Mouse (Mus musculus) liver, embryonic 14.5 days (tissue): Measurements from ENCODE around the gene Xkr8. TPM values are rescaled to one million over a fixed set of nuclear protein-coding genes. Genes with fewer than 3 reads are reported as not detected.

ENCODE experiments used
- ATAC-seq: fragments of 200-750 bp; cut with Nextera tagmentation; 2 replicates; pipeline ENCODE4 v1.8.0; 2017; ENCODE audit warnings: moderate number of reproducible peaks, mild to moderate bottlenecking, moderate library complexity; ENCODE audit not compliant: insufficient read depth
- DNase-seq, 3 experiments: peaks; one replicate each; pipeline ENCODE4 v3.0.0-alpha.2; 2012 to 2013; ENCODE audit warnings: low read depth in 3 of 3, low spot score in 3 of 3
- H3K27ac ChIP-seq: fragments of 300-500 bp; sonication (generic); 2 replicates; pipeline ENCODE4 v1.5.1; 2014; ENCODE audit warnings: moderate library complexity, mild to moderate bottlenecking, control low read depth, inconsistent platforms
- H3K27me3 ChIP-seq: fragments of 300-500 bp; sonication (generic); 2 replicates; pipeline ENCODE4 v1.6.1; 2014; ENCODE audit warnings: mild to moderate bottlenecking, low read length, moderate library complexity; ENCODE audit not compliant: control insufficient read depth, insufficient read depth
- H3K36me3 ChIP-seq: fragments of 300-500 bp; sonication (generic); replicated peaks from 2 replicates; pipeline ENCODE4 v1.6.1; 2014; ENCODE audit warnings: low read depth; ENCODE audit not compliant: control insufficient read depth, insufficient read depth
- H3K4me1 ChIP-seq, 2 experiments: fragments of 200-500 bp in 1 of 2; fragments of 300-500 bp in 1 of 2; sonication (generic) in 1 of 2; replicated peaks; 2 replicates each; pipeline ENCODE4 v1.6.1; 2012 to 2014; ENCODE audit warnings: antibody characterized with exemption in 1 of 2, inconsistent platforms in 1 of 2, low read length in 1 of 2; ENCODE audit not compliant: control insufficient read depth in 2 of 2, insufficient read depth in 2 of 2
- H3K4me2 ChIP-seq: fragments of 300-500 bp; sonication (generic); 2 replicates; pipeline ENCODE4 v1.6.1; 2014; ENCODE audit warnings: low read depth, mild to moderate bottlenecking, control low read depth, moderate library complexity
- H3K4me3 ChIP-seq, 2 experiments: fragments of 200-500 bp in 1 of 2; fragments of 300-500 bp in 1 of 2; sonication (generic) in 1 of 2; 2 replicates each; pipeline ENCODE4 v1.5.1; 2012 to 2014; ENCODE audit warnings: low read depth in 2 of 2, low read length in 2 of 2, mild to moderate bottlenecking in 2 of 2, control low read depth in 1 of 2, inconsistent platforms in 1 of 2, moderate library complexity in 1 of 2; ENCODE audit not compliant: insufficient read depth in 1 of 2
- H3K9ac ChIP-seq: fragments of 300-500 bp; sonication (generic); replicated peaks from 2 replicates; pipeline ENCODE4 v1.6.1; 2014; ENCODE audit warnings: mild to moderate bottlenecking, control low read depth, moderate library complexity
- H3K9me3 ChIP-seq: fragments of 300-500 bp; sonication (generic); 2 replicates; pipeline ENCODE4 v1.6.1; 2016; ENCODE audit warnings: low read length, mixed read lengths; ENCODE audit not compliant: control insufficient read depth
- CTCF ChIP-seq: IDR thresholded peaks from 2 replicates; pipeline ENCODE4 v1.5.1; 2016; ENCODE audit warnings: antibody characterized with exemption, low read depth, control low read depth
- EP300 ChIP-seq: IDR thresholded peaks from 2 replicates; pipeline ENCODE4 v1.6.1; 2016; ENCODE audit warnings: antibody characterized with exemption, low read depth
- WGBS: fragments of 180-500 bp; shearing (Covaris S2); extraction: QIAGEN DNeasy Blood & Tissue Kit; methylation state at CpG from one replicate; pipeline ENCODE4 v1.1.7; 2014; ENCODE audit not compliant: insufficient replicate concordance; 5-methylcytosine and 5-hydroxymethylcytosine counted together
- polyA plus RNA-seq, 2 experiments: library from polyadenylated mRNA; depleted of rRNA in 1 of 2; stranded (reverse) in 1 of 2; unstranded in 1 of 2; fragments of >200 nt; fragmentation: Nextera tagmentation in 1 of 2; extraction: Ambion mirVana in 1 of 2; gene quantifications; 2 replicates each; pipeline versions ENCODE4 v1.2.1 to v1.2.3; 2012 to 2014

Xkr8 gene
- polyA plus RNA-seq (2012; rRNA removed), result 1.9 and 2.1 TPM in 2 replicates
- 3.3 and 3.5 TPM in 2 replicates for polyA plus RNA-seq (2014; fragmentation: Nextera tagmentation; extraction: Ambion mirVana)

DNA sequence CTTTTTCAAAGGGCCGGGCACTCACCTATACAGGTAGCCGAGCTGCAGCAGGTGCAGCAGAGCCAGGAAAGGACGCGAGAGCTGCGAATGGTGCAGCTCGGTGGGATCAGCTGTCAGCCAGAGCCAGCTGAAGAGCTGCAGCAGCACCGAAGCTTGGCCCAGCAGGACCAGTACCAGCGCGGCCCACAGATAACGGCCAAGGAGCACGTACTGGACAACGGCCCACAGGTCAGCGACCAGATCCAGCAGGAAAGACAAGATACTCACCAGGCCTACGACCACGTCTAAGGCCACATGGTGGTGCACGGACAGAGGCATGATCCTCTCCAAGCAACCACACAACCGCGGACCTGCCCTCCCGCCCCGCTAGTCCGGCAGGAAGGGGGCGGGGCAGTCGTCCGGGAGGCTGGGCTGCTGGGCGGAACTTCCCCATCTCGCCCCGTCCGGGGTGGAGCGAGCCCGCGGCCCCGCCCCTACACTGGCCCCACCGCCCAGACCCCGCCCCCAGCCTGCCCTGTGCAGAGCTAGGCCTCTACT is at the start of gene Xkr8:
TSS of gene Xkr8 (minus strand) at position 399 of the 537 bp plus-strand sequence.
- H3K4me3 ChIP-seq, result peak within 1 kb of the TSS; percentile 64 to 66
- no peaks in the 10 kb centered on the region for H3K9me3 ChIP-seq
- no peak within 1 kb of the TSS for H3K27ac ChIP-seq
- H3K9ac ChIP-seq, result peak within 1 kb of the TSS; percentile 35; the same call in 1 of the 2 replicates
- WGBS, result 2% methylated on average over 32 of the region's 34 CpGs
- TF ChIP-seq EP300 (no peak), CTCF (peak; percentile 36)
- ATAC-seq (peak; percentile 91), DNase-seq (peak; percentile 70 to 72 (median 72))
- no peaks in the 10 kb centered on the region for H3K27me3 ChIP-seq
- peak within 1 kb of the TSS; percentile 89 for H3K4me2 ChIP-seq
- no peaks in the 10 kb centered on the region for H3K36me3 ChIP-seq
- H3K4me1 ChIP-seq, result peaks cover 5 to 8% of the 10 kb centered on the region in 2 experiments; a peak in 3 of 4 replicates

DNA sequence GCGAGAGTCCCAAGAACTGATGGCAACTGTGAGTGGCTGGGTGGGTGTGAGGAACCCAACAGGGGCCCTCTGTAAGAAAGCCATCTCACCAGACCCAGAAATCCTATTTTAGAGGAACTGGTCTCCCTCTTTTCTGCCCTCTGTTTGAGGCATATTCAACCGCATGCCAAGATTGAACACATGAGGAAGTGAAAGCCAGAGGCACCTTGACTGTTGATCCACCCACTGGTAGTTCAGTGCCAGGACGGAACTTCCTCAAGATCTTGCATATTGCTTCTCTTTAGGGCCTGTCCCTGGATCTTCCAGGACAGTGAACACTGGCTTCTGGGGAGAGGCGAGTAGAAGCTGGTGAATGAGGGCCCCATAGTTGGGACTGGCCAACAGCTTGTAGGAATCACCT is 47.9 kb upstream of the Xkr8 start:
- 76% methylated on average over 4 of the region's 4 CpGs for WGBS
- 0 out of 2 replicates have a peak, but pooled peaks have one; percentile 4 for TF ChIP-seq CTCF
- TF ChIP-seq EP300, result no peak
- no peak overlapping the region for H3K4me2 ChIP-seq
- no peaks in the 10 kb centered on the region for H3K27me3 ChIP-seq
- ATAC-seq (no peak), DNase-seq (no peak)
- H3K4me1 ChIP-seq, result no peaks in the 10 kb centered on the region; a peak in 1 of 4 replicates
- no peak overlapping the region for H3K27ac ChIP-seq
- H3K36me3 ChIP-seq, result peaks cover 46% of the 10 kb centered on the region
- no peak overlapping the region for H3K9ac ChIP-seq
- H3K4me3 ChIP-seq, result no peak overlapping the region
- no peaks in the 10 kb centered on the region for H3K9me3 ChIP-seq

GRCm38 (mm10) chr4:132778562-132779201 is 46.3 kb upstream of the Xkr8 start:
- Histone ChIP-seq H3K4me1 (no peaks in the 10 kb centered on the region; a peak in 1 of 4 replicates), H3K4me3 (no peak overlapping the region), H3K9me3 (no peaks in the 10 kb centered on the region), H3K9ac (no peak overlapping the region), H3K27me3 (no peaks in the 10 kb centered on the region), H3K27ac (no peak overlapping the region), H3K36me3 (peaks cover 62% of the 10 kb centered on the region), H3K4me2 (no peak overlapping the region)
- 88% methylated on average over 6 of the region's 6 CpGs for WGBS
- TF ChIP-seq CTCF (no peak), EP300 (no peak)
- no peak for ATAC-seq
- no peak for DNase-seq

DNA sequence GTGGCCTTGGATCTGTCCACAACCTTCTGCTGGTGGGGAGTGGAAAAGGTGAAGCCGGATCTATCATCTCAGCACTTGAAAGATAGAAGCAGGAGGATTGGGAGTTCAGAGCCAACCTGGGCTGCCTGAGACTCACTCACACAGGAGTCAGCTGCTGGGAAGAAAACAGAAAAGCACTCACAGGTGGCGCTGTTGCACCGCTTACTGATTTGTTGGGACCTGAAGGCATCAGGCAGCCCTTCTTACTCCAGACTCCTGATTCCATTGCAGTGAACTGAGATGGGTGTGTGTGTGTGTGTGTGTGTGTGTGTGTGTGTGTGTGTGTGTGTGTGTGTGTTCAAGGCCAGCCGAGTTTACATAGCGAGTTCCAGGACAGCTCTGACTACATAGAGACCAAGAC is 44.4 kb upstream of the Xkr8 start:
- TF ChIP-seq CTCF (peak; percentile 75), EP300 (no peak)
- Histone ChIP-seq H3K27ac (no peak overlapping the region), H3K4me1 (no peaks in the 10 kb centered on the region), H3K9me3 (no peaks in the 10 kb centered on the region), H3K36me3 (peaks cover 80% of the 10 kb centered on the region), H3K4me2 (no peak overlapping the region), H3K27me3 (no peaks in the 10 kb centered on the region), H3K4me3 (no peak overlapping the region), H3K9ac (no peak overlapping the region)
- WGBS, result 84% methylated on average over 5 of the region's 5 CpGs
- no peak for ATAC-seq
- no peak for DNase-seq

GRCm38 (mm10) chr4:132774905-132775304 is 42.6 kb upstream of the Xkr8 start:
- Histone ChIP-seq H3K9me3 (no peaks in the 10 kb centered on the region), H3K27ac (no peak overlapping the region), H3K4me1 (no peaks in the 10 kb centered on the region), H3K9ac (no peak overlapping the region), H3K4me2 (no peak overlapping the region), H3K27me3 (no peaks in the 10 kb centered on the region), H3K4me3 (no peak overlapping the region), H3K36me3 (peaks cover 96% of the 10 kb centered on the region)
- TF ChIP-seq CTCF, result no peak
- no peak for TF ChIP-seq EP300
- WGBS, result 70% methylated on average over 3 of the region's 3 CpGs
- ATAC-seq (no peak), DNase-seq (no peak)
